In the genomic region with DNA sequence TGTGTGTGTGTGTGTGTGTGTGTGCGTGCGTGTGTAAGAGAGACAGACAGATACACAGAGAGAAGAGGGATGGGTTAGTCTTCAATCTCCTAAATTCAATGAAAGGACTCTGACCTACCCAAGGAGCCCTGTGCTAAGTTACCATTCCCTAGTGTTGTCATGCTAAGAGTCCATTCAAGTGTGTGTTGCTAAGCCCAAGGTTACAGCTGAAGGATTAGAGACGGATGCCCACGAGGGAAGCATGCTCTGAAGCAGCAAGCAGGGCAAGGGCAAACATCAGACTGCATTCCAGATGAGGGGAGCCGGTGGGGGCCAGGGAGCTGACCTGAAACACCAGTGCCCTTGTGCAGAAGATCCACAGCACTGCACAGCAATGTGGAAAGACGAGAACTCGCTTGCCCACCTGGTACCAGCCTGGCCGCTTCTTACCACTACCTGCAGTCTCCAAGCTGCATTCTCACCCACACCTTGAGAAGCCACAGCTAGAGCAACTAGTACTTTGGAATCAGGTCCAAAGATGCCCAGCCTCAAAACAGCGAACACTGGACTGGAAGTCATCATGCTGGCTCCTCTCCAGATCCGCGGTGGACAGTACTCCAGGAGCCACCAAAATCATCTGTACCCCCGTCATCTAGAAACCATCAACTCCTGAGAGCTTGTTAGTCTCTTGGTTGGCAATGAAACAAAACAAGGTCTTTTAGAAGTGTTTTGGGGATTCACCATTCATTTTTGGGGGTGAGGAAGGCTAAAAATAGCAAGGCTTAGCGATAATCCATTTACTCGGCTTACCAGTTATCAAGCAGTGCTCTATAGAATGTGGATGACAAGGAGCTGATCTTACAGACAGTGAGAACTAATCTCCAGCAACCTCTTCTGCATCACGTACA, we compare ENCODE assay signal across 14 mouse cellular contexts. TPM values are rescaled to one million over a fixed set of nuclear protein-coding genes. Genes with fewer than 3 reads are reported as not detected.
A peak's percentile ranks its signal among the peaks of the same experiment; 100 is the strongest.
DNase-seq lines count a peak whose midpoint lies in the region; ATAC-seq and TF ChIP-seq lines count a peak whose summit lies in the region.
"Had no signal": no experiment of that assay in that cellular context is flagged by ENCODE, and none has a peak within 500 bp of the region (broad histone marks: within the 10 kb centered on the region; RNA-seq: fewer than 3 reads in every experiment).

No protein-coding gene starts in this region.

- H3K4me3 ChIP-seq in heart, embryonic 10.5 days, result no peak overlapping the region
- no peak overlapping the region for H3K4me3 ChIP-seq in lung, embryonic 16.5 days (ENCODE audit: low read length)
- no peak overlapping the region for H3K4me3 ChIP-seq in liver, embryonic 14.5 days (ENCODE audit: insufficient read depth in 1 of 2, low read depth in 2 of 2, low read length in 2 of 2)
- H3K4me3 ChIP-seq: embryonic facial prominence, embryonic 12.5 days; intestine, embryonic 15.5 days; limb, embryonic 13.5 days had no signal

- H3K4me1 ChIP-seq in heart, embryonic 10.5 days, result peaks cover 25% of the 10 kb centered on the region
- H3K4me1 ChIP-seq in lung, embryonic 16.5 days (replicated peaks; ENCODE audit: control insufficient read depth, insufficient read depth, low read length), result peaks cover 13% of the 10 kb centered on the region
- peaks cover 25 to 38% of the 10 kb centered on the region in 2 experiments for H3K4me1 ChIP-seq in liver, embryonic 14.5 days (replicated peaks; ENCODE audit: control insufficient read depth in 2 of 2, insufficient read depth in 2 of 2, low read length in 1 of 2)

- no peak overlapping the region for H3K4me2 ChIP-seq in lung, embryonic 16.5 days (ENCODE audit: low read depth, low read length)
- no peak overlapping the region for H3K4me2 ChIP-seq in liver, embryonic 14.5 days (ENCODE audit: low read depth)
- H3K4me2 ChIP-seq: embryonic facial prominence, embryonic 12.5 days; intestine, embryonic 15.5 days; limb, embryonic 13.5 days had no signal

- H3K27ac ChIP-seq in heart, embryonic 10.5 days, result 0 out of 2 replicates have a peak overlapping the region, but pooled peaks have one; percentile 6
- no peak overlapping the region for H3K27ac ChIP-seq in lung, embryonic 16.5 days (ENCODE audit: low read length)
- H3K27ac ChIP-seq in liver, embryonic 14.5 days, result no peak overlapping the region; the same call in 1 of the 2 replicates
- H3K27ac ChIP-seq: embryonic facial prominence, embryonic 12.5 days; intestine, embryonic 15.5 days; limb, embryonic 13.5 days had no signal

- no peaks in the 10 kb centered on the region for H3K9me3 ChIP-seq in heart, embryonic 10.5 days
- no peaks in the 10 kb centered on the region for H3K9me3 ChIP-seq in lung, embryonic 16.5 days (ENCODE audit: control insufficient read depth, low read length)
- H3K9me3 ChIP-seq in liver, embryonic 14.5 days (ENCODE audit: control insufficient read depth, low read length), result no peaks in the 10 kb centered on the region
- H3K9me3 ChIP-seq: embryonic facial prominence, embryonic 12.5 days; intestine, embryonic 15.5 days; limb, embryonic 13.5 days had no signal

- H3K36me3 ChIP-seq in heart, embryonic 10.5 days, result no peaks in the 10 kb centered on the region
- no peaks in the 10 kb centered on the region for H3K36me3 ChIP-seq in lung, embryonic 16.5 days (ENCODE audit: control insufficient read depth, insufficient read depth, low read length)
- peaks cover 25% of the 10 kb centered on the region for H3K36me3 ChIP-seq in liver, embryonic 14.5 days (replicated peaks; ENCODE audit: control insufficient read depth, insufficient read depth, low read depth)
- H3K36me3 ChIP-seq: embryonic facial prominence, embryonic 12.5 days; intestine, embryonic 15.5 days had no signal

- TF ChIP-seq EP300 in liver, embryonic 14.5 days (IDR thresholded peaks at IDR 0.05; ENCODE audit: low read depth), result no peak

- H3K27me3 ChIP-seq in heart, embryonic 10.5 days (ENCODE audit: insufficient read depth, poor library complexity, severe bottlenecking), result no peaks in the 10 kb centered on the region
- no peaks in the 10 kb centered on the region for H3K27me3 ChIP-seq in lung, embryonic 16.5 days (ENCODE audit: control insufficient read depth, insufficient read depth, low read depth, low read length)
- no peaks in the 10 kb centered on the region for H3K27me3 ChIP-seq in liver, embryonic 14.5 days (ENCODE audit: control insufficient read depth, insufficient read depth, low read length)
- H3K27me3 ChIP-seq: embryonic facial prominence, embryonic 12.5 days; intestine, embryonic 15.5 days; limb, embryonic 13.5 days had no signal

- 0 out of 2 replicates have a peak overlapping the region, but pooled peaks have one; percentile 6 for H3K9ac ChIP-seq in lung, embryonic 16.5 days (ENCODE audit: low read length)
- H3K9ac ChIP-seq in liver, embryonic 14.5 days (replicated peaks), result no peak overlapping the region
- H3K9ac ChIP-seq: embryonic facial prominence, embryonic 12.5 days; intestine, embryonic 15.5 days; limb, embryonic 13.5 days had no signal

- intact Hi-C loops in heart, postnatal 14 days (cut with DNase I), result no loop called here

- 0 out of 2 replicates have a peak, but pooled peaks have one; percentile 21 for ATAC-seq in lung, embryonic 16.5 days (ENCODE audit: low read depth)
- 0 out of 2 replicates have a peak, but pooled peaks have one; percentile 9 for ATAC-seq in liver, embryonic 14.5 days (ENCODE audit: insufficient read depth)
- no peak for ATAC-seq in inflammation-experienced regulatory T-cells, adult 6 months
- ATAC-seq: intestine, embryonic 15.5 days had no signal

- WGBS in heart, embryonic 10.5 days, result 78% methylated on average over 15 of the region's 15 CpGs
- 65% methylated on average over 15 of the region's 15 CpGs for WGBS in lung, embryonic 16.5 days
- WGBS in liver, embryonic 14.5 days (ENCODE audit: insufficient replicate concordance), result 85% methylated on average over 15 of the region's 15 CpGs

- no peak for DNase-seq in heart, embryonic 10.5 days (ENCODE audit: low spot score)
- DNase-seq in heart, postnatal 14 days, result no peak
- DNase-seq in lung, adult 18-20 months, result no peak
- peak; percentile 65 to 66 for DNase-seq in cerebellum, postnatal 36 days
- no peak for DNase-seq in liver, embryonic 14.5 days (ENCODE audit: low read depth in 3 of 3, low spot score in 3 of 3)
- DNase-seq in layer of hippocampus, adult 18-20 months (ENCODE audit: low spot score in 2 of 2), result no peak
- DNase-seq: gastrocnemius, postnatal 14 days; layer of hippocampus, postnatal 36 days; thymus, postnatal 4 days had no signal

- TF ChIP-seq CTCF in liver, embryonic 14.5 days (IDR thresholded peaks at IDR 0.05; ENCODE audit: low read depth), result no peak

RNA-seq across cellular contexts. Expression of gene Foxo3, which starts 37.4 kb away (rescaled TPM):
- polyA plus RNA-seq in heart, embryonic 10.5 days (2016; fragmentation: Nextera tagmentation; extraction: Ambion mirVana), result 3.4 and 4.3 TPM in 2 replicates
- total RNA-seq in heart, postnatal 14 days (2021), result 10 to 100 TPM; 78.4 to 83.4 TPM
- 10.2 and 10.7 TPM in 2 replicates for polyA plus RNA-seq in lung, embryonic 16.5 days (2015; fragmentation: Nextera tagmentation; extraction: Ambion mirVana)
- polyA plus RNA-seq in liver, embryonic 14.5 days (2012; rRNA removed), result 15.6 and 15.9 TPM in 2 replicates
- polyA plus RNA-seq in liver, embryonic 14.5 days (2014; fragmentation: Nextera tagmentation; extraction: Ambion mirVana), result 17.6 and 19.3 TPM in 2 replicates
- total RNA-seq in layer of hippocampus, adult 18-20 months (2021), result 10 to 100 TPM; 51.2 to 55.5 TPM
- 10 to 100 TPM in 1 of 3 experiments, 1 to 10 TPM in 2; 6.6 to 11.9 (median 9.2) TPM for polyA plus RNA-seq in inflammation-experienced regulatory T-cells, adult 6 months (2017; shearing (Covaris generic))

Comparison
In these comparisons a context has a peak if more than half of its experiments do, and no peak if none do; other contexts are left out.
1. DNase-seq: peak in cerebellum, postnatal 36 days (2 of 2); none in heart, embryonic 10.5 days (single experiment), heart, postnatal 14 days (0 of 2), lung, adult 18-20 months (0 of 2), liver, embryonic 14.5 days (0 of 3) and layer of hippocampus, adult 18-20 months (0 of 2).